Mouse (Mus musculus): ENCODE results near the gene 1700012A03Rik. TPM values are rescaled to one million over a fixed set of nuclear protein-coding genes. Genes with fewer than 3 reads are reported as not detected.

The 1700012A03Rik gene
- polyA plus RNA-seq, 1 experiment from 2014 or later, result not detected

DNA sequence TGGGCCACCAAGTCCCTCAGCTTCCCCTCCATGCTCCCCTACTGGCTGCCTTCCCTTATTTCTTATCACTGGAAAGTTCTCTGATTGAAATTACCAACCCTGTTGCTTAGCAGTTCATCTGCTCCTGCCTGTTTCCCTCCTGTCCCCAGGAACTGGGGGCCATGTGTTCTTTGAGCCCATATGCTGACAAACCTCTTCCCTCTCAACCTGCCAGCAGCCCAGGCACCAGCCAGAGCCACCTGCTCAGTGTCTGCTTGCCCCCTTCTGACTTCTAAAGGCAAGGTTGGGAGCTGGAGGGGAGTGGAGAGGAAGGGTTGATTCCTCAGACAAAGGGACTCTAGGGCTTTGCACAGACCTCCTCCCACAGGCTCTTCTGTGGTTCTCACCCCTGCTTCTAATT lies 4.7 kb upstream of the 1700012A03Rik start:
- Histone ChIP-seq H3K27me3 (replicated peaks; ENCODE audit: low read depth, poor library complexity, severe bottlenecking) (no peaks in the 10 kb centered on the region), H3K36me3 (replicated peaks) (no peaks in the 10 kb centered on the region), H3K27ac (replicated peaks) (no peak overlapping the region), H3K4me1 (no peaks in the 10 kb centered on the region), H3K4me3 (no peak overlapping the region), H3K9me3 (no peaks in the 10 kb centered on the region)
- no peak for DNase-seq (ENCODE audit: low spot score)

DNA sequence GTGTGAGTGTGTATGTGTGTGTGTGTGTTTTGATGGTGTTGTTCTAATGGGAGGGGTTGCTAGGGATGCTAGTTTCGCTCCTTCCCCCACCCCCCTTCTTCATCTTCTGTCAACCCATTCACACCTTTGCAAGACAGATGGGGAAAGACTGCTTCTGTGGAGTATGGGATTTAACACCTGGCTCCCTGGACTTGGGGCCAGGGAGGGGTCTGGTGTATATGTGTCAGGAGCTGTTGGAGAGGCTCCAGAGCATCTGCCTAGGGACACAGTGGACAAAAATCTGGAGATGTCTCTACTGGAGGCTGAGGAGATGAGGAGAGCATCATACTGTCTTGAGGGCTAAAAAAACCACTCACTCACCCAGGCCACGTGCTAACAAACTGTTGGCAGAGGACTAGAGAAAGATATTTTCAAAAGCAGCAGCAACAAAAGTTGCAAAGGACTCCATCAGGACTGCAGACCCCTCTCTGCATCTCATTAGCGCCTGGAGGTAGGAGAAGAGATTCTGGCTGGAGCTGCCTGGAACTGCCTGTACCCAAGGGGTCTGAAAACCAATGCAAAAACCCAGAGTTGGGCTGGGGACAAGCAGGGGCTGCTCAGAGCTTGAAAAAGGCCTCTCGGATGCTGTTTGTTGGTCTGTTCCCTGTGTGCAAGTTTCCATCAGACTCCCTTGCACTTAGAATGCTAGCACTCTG lies 643 bp upstream of the 1700012A03Rik start:
- Histone ChIP-seq H3K4me3 (no peak overlapping the region), H3K4me1 (no peaks in the 10 kb centered on the region), H3K36me3 (replicated peaks) (no peaks in the 10 kb centered on the region), H3K9me3 (no peaks in the 10 kb centered on the region), H3K27me3 (replicated peaks; ENCODE audit: low read depth, poor library complexity, severe bottlenecking) (no peaks in the 10 kb centered on the region), H3K27ac (replicated peaks) (no peak overlapping the region)
- no peak for DNase-seq (ENCODE audit: low spot score)
- 72% methylated on average over 4 of the region's 4 CpGs for WGBS

DNA sequence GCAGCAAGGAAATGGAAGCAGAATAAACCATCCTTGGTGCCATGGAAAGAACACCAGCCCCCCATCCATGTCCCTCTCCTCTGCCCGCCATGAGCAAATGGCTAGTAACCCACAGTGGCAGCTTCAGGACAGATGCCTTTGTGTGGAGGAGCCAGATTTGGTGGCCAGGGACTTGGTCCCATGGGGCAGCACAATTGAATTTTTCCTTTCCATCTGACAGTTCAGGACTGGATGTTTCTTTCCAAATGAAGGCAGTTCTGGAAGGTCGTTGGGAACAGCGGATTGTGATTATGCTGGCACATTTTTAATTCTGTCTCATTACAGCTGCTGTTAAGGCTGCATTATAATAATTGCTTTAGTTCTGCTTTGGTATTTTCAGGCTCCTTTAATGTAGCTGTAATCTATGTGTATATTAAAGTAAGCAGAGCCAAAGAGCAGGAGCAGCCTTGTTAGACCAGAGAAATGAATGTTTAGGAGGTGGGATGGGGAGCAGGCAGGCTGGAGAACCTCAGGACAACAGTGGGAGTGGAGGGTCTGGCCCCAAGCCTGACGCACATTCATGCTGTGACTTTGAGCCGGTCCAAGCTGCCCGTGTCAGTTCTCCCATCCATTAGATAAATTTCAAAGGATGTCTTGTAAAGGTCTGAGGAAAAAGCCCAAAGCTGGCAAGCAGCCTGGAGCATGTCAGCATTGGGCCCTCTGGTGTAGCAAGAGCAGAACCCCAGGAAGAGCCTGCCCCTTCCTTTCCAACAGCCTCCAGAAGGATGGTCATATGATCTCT lies 2.3 kb downstream of the 1700012A03Rik start:
- DNase-seq (ENCODE audit: low spot score), result no peak
- Histone ChIP-seq H3K27ac (replicated peaks) (no peak overlapping the region), H3K9me3 (no peaks in the 10 kb centered on the region), H3K27me3 (replicated peaks; ENCODE audit: low read depth, poor library complexity, severe bottlenecking) (no peaks in the 10 kb centered on the region), H3K4me1 (no peaks in the 10 kb centered on the region), H3K36me3 (replicated peaks) (no peaks in the 10 kb centered on the region), H3K4me3 (no peak overlapping the region)
- WGBS, result 90% methylated on average over 6 of the region's 6 CpGs

DNA sequence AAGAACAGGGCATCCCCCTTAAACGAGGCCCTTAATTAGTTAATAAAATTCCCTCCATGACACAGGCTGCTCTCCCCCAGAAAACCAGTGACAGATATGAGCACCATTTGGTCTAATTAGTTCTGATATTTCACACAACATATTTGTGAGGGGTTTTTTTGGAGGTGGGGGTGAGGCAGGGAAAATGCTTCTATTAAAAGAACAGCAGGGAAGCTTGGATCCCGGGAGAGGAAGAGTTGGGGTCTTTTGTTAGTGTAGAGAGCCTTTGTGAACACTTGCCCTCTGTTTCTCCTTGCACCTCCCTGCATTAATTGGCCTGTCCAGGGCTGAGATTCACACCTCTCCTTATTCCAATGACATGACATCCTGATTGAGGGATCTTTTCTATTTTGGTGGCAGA lies 6.5 kb downstream of the 1700012A03Rik start:
- Histone ChIP-seq H3K4me3 (no peak overlapping the region), H3K27me3 (replicated peaks; ENCODE audit: low read depth, poor library complexity, severe bottlenecking) (no peaks in the 10 kb centered on the region), H3K36me3 (replicated peaks) (no peaks in the 10 kb centered on the region), H3K4me1 (no peaks in the 10 kb centered on the region), H3K27ac (replicated peaks) (no peak overlapping the region), H3K9me3 (no peaks in the 10 kb centered on the region)
- WGBS, result 31% methylated on average over 2 of the region's 2 CpGs
- DNase-seq (ENCODE audit: low spot score), result no peak

DNA sequence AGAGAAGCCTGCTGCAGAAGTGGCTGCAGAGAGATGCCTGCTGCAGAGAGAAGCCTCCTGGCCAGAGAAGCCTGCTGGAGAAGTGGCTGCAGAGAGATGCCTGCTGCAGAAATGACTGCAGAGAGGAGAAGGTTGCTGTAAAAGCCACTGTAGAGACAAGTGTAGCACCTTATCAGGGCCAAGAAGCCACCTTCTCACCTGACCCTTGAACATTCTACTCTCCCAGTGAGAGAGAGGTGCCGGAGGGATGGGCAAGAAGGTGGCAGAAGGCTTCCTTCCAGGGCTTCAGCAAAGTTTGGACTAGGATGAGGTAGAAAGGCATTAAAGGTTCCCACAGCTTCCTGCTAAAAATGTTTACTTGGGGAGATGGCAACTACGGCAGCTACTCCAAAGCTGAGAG lies 8.5 kb downstream of the 1700012A03Rik start:
- Histone ChIP-seq H3K4me3 (no peak overlapping the region), H3K4me1 (no peaks in the 10 kb centered on the region), H3K36me3 (replicated peaks) (no peaks in the 10 kb centered on the region), H3K27ac (replicated peaks) (no peak overlapping the region), H3K27me3 (replicated peaks; ENCODE audit: low read depth, poor library complexity, severe bottlenecking) (no peaks in the 10 kb centered on the region), H3K9me3 (no peaks in the 10 kb centered on the region)
- no peak for DNase-seq (ENCODE audit: low spot score)
- WGBS, result 88% methylated on average over 2 of the region's 2 CpGs

DNA sequence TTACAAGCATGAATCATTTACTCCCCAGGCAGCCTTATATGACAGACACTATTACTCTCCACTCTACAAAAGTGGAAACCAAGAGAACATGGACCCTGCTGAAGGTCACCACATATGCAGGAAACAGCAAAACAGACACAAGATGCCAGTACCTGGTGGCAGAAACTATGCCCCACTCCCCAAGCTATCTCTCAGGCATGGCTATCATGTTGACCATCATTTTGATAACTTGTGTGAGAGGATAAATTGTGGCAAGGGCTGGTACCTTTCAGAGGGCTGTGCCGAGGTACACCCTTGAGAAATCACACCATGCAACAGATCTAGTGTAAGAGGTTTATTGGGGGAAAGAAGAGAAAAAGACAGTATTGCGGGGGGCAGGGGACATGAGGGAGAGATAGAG lies 10.6 kb downstream of the 1700012A03Rik start:
- Histone ChIP-seq H3K4me1 (no peaks in the 10 kb centered on the region), H3K9me3 (no peaks in the 10 kb centered on the region), H3K27ac (replicated peaks) (no peak overlapping the region), H3K36me3 (replicated peaks) (no peaks in the 10 kb centered on the region), H3K4me3 (no peak overlapping the region), H3K27me3 (replicated peaks; ENCODE audit: low read depth, poor library complexity, severe bottlenecking) (no peaks in the 10 kb centered on the region)
- no peak for DNase-seq (ENCODE audit: low spot score)
- 89% methylated on average over 2 of the region's 2 CpGs for WGBS

DNA sequence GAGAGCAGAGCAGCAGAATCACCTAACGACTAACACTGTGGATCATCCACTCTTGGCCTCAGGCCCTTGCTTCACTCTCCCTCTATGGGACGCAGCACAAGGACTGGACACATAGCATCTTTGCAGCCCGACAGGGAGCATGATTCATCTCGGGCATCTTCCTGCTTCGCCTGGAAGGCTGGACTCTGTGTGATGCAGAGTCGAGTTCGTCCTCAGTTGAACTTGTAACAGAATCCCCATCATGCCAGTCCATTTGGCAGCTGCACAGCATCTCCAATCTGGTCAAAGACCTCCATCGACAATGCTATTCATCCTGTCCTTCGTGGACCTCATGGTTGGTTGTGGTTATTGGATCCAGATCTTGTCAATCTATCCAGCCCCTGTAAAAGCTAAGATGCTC lies 11.2 kb downstream of the 1700012A03Rik start:
- no peak overlapping the region for H3K27ac ChIP-seq (replicated peaks)
- no peak overlapping the region for H3K4me3 ChIP-seq
- H3K36me3 ChIP-seq (replicated peaks), result no peaks in the 10 kb centered on the region
- no peaks in the 10 kb centered on the region for H3K27me3 ChIP-seq (replicated peaks; ENCODE audit: low read depth, poor library complexity, severe bottlenecking)
- 88% methylated on average over 9 of the region's 9 CpGs for WGBS
- DNase-seq (ENCODE audit: low spot score), result no peak
- no peaks in the 10 kb centered on the region for H3K9me3 ChIP-seq
- H3K4me1 ChIP-seq, result no peaks in the 10 kb centered on the region

DNA sequence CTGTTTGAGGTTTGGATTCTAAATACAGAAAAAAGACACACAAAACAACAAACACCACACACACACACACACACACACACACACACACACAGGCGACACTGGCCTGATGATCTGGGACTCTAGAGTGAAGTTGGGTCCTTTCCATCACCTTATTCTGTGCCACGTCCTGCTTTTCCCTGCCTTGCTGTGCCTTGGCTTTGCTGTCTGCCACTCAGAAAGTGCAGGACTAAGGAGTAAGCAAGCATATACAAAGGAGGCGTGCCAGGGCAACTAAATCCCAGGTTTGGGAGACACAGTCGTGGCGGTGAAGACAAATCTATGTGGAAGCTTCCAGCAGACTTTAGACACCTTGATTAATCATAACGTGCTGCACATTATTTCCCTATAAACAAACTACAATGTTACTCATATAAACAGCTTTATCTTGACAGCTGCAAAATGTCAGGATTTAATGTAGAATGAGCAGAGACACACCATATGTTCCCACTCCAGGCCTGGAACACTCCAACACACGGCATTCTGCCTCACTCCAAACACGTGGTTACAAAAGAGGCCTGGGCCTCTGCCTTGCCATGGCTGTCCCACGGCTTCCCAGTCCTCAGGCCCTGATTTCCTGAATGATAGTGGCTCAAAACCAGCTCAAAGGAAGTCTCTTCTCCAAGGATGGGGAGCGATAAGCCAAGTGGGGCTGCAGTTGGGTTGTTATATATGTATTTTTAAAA lies 15.9 kb downstream of the 1700012A03Rik start:
- Histone ChIP-seq H3K27me3 (replicated peaks; ENCODE audit: low read depth, poor library complexity, severe bottlenecking) (no peaks in the 10 kb centered on the region), H3K4me3 (no peak overlapping the region), H3K4me1 (no peaks in the 10 kb centered on the region), H3K27ac (replicated peaks) (no peak overlapping the region), H3K36me3 (replicated peaks) (no peaks in the 10 kb centered on the region), H3K9me3 (no peaks in the 10 kb centered on the region)
- 89% methylated on average over 10 of the region's 10 CpGs for WGBS
- no peak for DNase-seq (ENCODE audit: low spot score)

DNA sequence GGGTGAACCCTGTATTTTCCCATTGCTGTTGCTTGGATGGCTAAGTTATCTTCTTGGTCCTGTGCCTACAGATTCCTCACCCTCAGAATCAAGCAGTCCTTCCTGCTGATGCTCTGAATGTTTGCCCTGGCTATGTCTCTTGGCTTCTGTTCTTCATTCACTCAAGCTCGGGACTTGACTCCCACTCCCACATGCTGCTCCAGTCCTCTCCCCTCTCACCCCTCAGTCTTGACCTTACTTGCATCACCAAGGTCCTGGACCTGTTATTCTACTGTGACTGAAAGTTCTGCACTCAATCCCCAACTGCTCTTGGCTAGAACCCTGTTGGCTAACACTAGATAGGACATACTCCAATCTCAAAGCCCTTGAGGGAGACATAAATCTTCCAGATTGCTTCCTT lies 22.1 kb downstream of the 1700012A03Rik start:
- H3K27ac ChIP-seq (replicated peaks), result no peak overlapping the region
- no peaks in the 10 kb centered on the region for H3K4me1 ChIP-seq
- no peak overlapping the region for H3K4me3 ChIP-seq
- H3K27me3 ChIP-seq (replicated peaks; ENCODE audit: low read depth, poor library complexity, severe bottlenecking), result no peaks in the 10 kb centered on the region
- H3K9me3 ChIP-seq, result no peaks in the 10 kb centered on the region
- WGBS, result 90% methylated on average over 1 of the region's 1 CpGs
- DNase-seq (ENCODE audit: low spot score), result no peak
- H3K36me3 ChIP-seq (replicated peaks), result no peaks in the 10 kb centered on the region

DNA sequence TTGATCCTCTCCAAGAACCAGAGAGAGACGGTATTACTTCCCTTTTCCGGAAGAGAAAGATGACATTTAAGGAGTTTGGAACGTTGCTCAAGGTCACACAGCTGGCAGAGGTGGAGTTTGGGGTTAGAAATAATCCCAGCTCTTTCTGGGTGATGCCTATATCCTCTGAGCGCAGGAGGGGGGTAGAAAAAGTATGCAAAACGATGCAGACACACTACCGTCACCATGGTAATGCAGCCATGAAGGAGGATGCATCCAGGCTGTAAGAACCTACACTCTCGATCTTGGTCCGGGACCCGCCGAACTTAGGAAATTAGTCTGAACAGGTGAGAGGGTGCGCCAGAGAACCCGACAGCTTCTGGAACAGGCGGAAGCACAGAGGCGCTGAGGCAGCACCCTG lies 43.3 kb downstream of the 1700012A03Rik start:
- Histone ChIP-seq H3K27ac (replicated peaks) (no peak overlapping the region), H3K4me3 (no peak overlapping the region), H3K9me3 (no peaks in the 10 kb centered on the region), H3K27me3 (replicated peaks; ENCODE audit: low read depth, poor library complexity, severe bottlenecking) (no peaks in the 10 kb centered on the region), H3K36me3 (replicated peaks) (no peaks in the 10 kb centered on the region), H3K4me1 (no peaks in the 10 kb centered on the region)
- WGBS, result 90% methylated on average over 13 of the region's 14 CpGs
- DNase-seq (ENCODE audit: low spot score), result no peak

DNA sequence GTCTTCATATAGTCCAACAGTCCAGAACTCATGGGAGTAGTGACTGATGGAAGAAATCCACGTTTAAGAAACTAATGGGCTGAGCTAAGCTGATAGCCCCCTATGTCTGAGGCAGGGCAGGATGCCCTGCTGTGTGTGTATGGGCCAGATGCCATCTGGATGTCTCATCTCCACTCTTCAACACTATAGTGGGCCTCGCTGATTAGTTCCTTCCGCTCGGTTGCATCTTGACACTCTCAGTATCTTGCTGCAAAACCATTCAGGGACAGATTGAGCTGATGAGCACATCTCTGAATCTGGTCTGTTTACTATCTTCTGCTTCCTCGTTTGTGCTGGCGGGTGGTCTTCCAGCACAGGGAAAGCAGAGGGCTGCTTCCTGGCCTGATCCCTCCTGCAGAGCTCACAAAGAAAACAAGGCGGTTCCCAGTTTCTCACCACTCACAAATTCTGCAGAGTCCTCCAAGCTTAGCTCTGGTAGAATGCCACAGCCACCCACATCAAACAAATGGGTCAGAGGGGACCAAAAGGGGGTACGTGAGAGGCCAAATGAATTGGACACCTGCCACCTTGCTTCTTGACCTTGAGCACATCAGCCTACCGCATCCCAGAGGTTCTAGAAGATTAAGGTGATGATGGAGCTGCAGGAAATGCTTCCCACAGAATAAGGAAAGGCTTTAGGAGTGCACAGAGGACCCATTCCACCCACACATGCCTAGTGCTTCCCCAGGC lies 55.7 kb downstream of the 1700012A03Rik start:
- H3K4me1 ChIP-seq, result no peaks in the 10 kb centered on the region
- H3K27me3 ChIP-seq (replicated peaks; ENCODE audit: low read depth, poor library complexity, severe bottlenecking), result no peaks in the 10 kb centered on the region
- DNase-seq (ENCODE audit: low spot score), result no peak
- no peaks in the 10 kb centered on the region for H3K36me3 ChIP-seq (replicated peaks)
- H3K9me3 ChIP-seq, result no peaks in the 10 kb centered on the region
- H3K27ac ChIP-seq (replicated peaks), result no peak overlapping the region
- no peak overlapping the region for H3K4me3 ChIP-seq
- WGBS, result 63% methylated on average over 9 of the region's 9 CpGs

Measured in embryonic facial prominence, embryonic 10.5 days (tissue).